19 mouse cellular contexts compared by ENCODE assay signal in genomic region chr8:7964276-7964675, GRCm38 (mm10).
"Had no signal": no experiment of that assay in that cellular context is flagged by ENCODE, and none has a peak within 500 bp of the region (broad histone marks: within the 10 kb centered on the region; RNA-seq: fewer than 3 reads in every experiment).

No protein-coding gene starts in this region.

- H3K4me1 ChIP-seq: liver, embryonic 13.5 days; midbrain, embryonic 12.5 days; neural tube, embryonic 13.5 days had no signal

- H3K4me3 ChIP-seq: layer of hippocampus, adult 2 months; liver, embryonic 13.5 days; midbrain, embryonic 12.5 days; myocyte; neural tube, embryonic 13.5 days had no signal

- ATAC-seq: midbrain, embryonic 16.5 days had no signal

- H3K27ac ChIP-seq: kidney, postnatal 0 days; layer of hippocampus, adult 2 months; liver, embryonic 13.5 days; midbrain, embryonic 12.5 days; neural tube, embryonic 13.5 days; stomach, postnatal 0 days had no signal

- H3K9me3 ChIP-seq: liver, embryonic 13.5 days; midbrain, embryonic 12.5 days; neural tube, embryonic 13.5 days had no signal

- DNase-seq: kidney, adult 2 months; kidney, postnatal 25 days; layer of hippocampus, adult 9-11 months; liver, embryonic 13.5 days; lung, adult 2 months; lung, postnatal 14 days; lung, postnatal 4 days; right cerebral cortex, adult 18-20 months; right cerebral cortex, postnatal 14 days; right cerebral cortex, postnatal 4 days; thymus, adult 2 months; thymus, postnatal 14 days had no signal

- H3K4me2 ChIP-seq: liver, embryonic 13.5 days; midbrain, embryonic 12.5 days; neural tube, embryonic 13.5 days had no signal

- H3K27me3 ChIP-seq: liver, embryonic 13.5 days; midbrain, embryonic 12.5 days; neural tube, embryonic 13.5 days had no signal

- H3K36me3 ChIP-seq: liver, embryonic 13.5 days; midbrain, embryonic 12.5 days; neural tube, embryonic 13.5 days had no signal

- H3K9ac ChIP-seq: liver, embryonic 13.5 days; midbrain, embryonic 12.5 days; neural tube, embryonic 13.5 days had no signal
